Mouse (Mus musculus) erythroid progenitor cell, adult 5-6 weeks (primary cell): ENCODE results near the gene Gm10647. TPM values are rescaled to one million over a fixed set of nuclear protein-coding genes. Genes with fewer than 3 reads are reported as not detected.
A peak's percentile ranks its signal among the peaks of the same experiment; 100 is the strongest.

Experiments
- ATAC-seq: replicated peaks from 2 replicates; pipeline ENCODE4 v1.8.0; 2016; ENCODE audit warnings: moderate number of reproducible peaks, mild to moderate bottlenecking, moderate TSS enrichment, inconsistent platforms; ENCODE audit not compliant: poor library complexity, low FRiP score, severe bottlenecking
- total RNA-seq, 2 experiments: library from RNA; stranded (forward) in 1 of 2; stranded (reverse) in 1 of 2; fragments of 150-400 nt in 1 of 2; fragments of 186-747, 209-891 nt in 1 of 2; gene quantifications; 2 replicates each; pipeline versions ENCODE4 v1.2.3 to v1.2.4; 2015 to 2017; ENCODE audit warnings: low replicate concordance in 2 of 2

Gene Gm10647
- total RNA-seq, 2 experiments from 2014 or later: not detected

DNA sequence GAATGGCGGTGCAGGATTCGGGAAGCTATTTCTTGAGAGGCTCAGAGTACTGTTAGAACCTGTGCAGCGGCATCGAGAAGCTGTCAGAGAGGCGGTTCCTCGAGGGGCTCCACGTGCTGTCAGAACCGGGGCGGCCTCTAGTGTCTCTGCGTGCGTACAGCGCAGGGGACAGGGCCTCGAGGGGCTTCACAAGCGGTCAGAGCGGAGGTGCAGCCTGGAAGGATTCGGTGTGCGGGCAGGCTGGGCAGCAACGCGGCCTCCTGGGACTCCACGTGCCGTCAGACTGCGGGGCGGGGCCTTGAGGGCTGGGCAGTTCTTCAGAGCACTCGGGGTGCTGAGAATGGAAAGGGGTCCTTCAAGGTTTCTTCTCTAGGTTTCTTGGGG is 38.2 kb downstream of the Gm10647 start:
- peak; percentile 50 for ATAC-seq

GRCm38 (mm10) chr9:66846822-66847221 is 50.0 kb downstream of the Gm10647 start:
- no peak for ATAC-seq

Other genes starting within 250 kb of the Gm10647 start
- 24.9 and 45.7 TPM in 2 replicates for gene Usp3, start 203.9 kb upstream of the Gm10647 start, total RNA-seq (2015; ENCODE audit: low replicate concordance)
- gene Usp3, start 203.9 kb upstream of the Gm10647 start, total RNA-seq (2017; ENCODE audit: low replicate concordance): 23.5 and 27.4 TPM in 2 replicates
- gene Car12, start 83.4 kb upstream of the Gm10647 start, total RNA-seq (2015; ENCODE audit: low replicate concordance): not detected in 2 replicates
- not detected in 2 replicates for gene Car12, start 83.4 kb upstream of the Gm10647 start, total RNA-seq (2017; ENCODE audit: low replicate concordance)
- gene Aph1b, start 1.5 kb upstream of the Gm10647 start, total RNA-seq (2015; ENCODE audit: low replicate concordance): 2.1 and 2.5 TPM in 2 replicates
- 0.61 and 0.77 TPM in 2 replicates for gene Aph1b, start 1.5 kb upstream of the Gm10647 start, total RNA-seq (2017; ENCODE audit: low replicate concordance)
- 1.7 and 11.5 TPM in 2 replicates for gene Aph1c, start 37.7 kb downstream of the Gm10647 start, total RNA-seq (2015; ENCODE audit: low replicate concordance)
- gene Aph1c, start 37.7 kb downstream of the Gm10647 start, total RNA-seq (2017; ENCODE audit: low replicate concordance): 3.0 TPM in 1 of 2 replicates, not detected in the other
- gene Rab8b, start 122.6 kb downstream of the Gm10647 start, total RNA-seq (2015; ENCODE audit: low replicate concordance): 98.7 and 104 TPM in 2 replicates
- gene Rab8b, start 122.6 kb downstream of the Gm10647 start, total RNA-seq (2017; ENCODE audit: low replicate concordance): 113 and 121 TPM in 2 replicates
- gene Rps27l, start 149.0 kb downstream of the Gm10647 start, total RNA-seq (2015; ENCODE audit: low replicate concordance): 98.9 and 165 TPM in 2 replicates
- 37.9 and 53.8 TPM in 2 replicates for gene Rps27l, start 149.0 kb downstream of the Gm10647 start, total RNA-seq (2017; ENCODE audit: low replicate concordance)
- gene Lactb, start 178.4 kb downstream of the Gm10647 start, total RNA-seq (2015; ENCODE audit: low replicate concordance): 8.8 and 18.7 TPM in 2 replicates
- 7.7 and 12.5 TPM in 2 replicates for gene Lactb, start 178.4 kb downstream of the Gm10647 start, total RNA-seq (2017; ENCODE audit: low replicate concordance)